Mouse (Mus musculus) erythroid progenitor cell, adult 5-6 weeks (primary cell): ENCODE data around the gene Fam47e. TPM values are rescaled to one million over a fixed set of nuclear protein-coding genes. Genes with fewer than 3 reads are reported as not detected.
"Not testable (repeated sequence)": the region's sequence is repeated elsewhere in the genome, so short reads cannot be mapped to it uniquely, and the experiment has no call there.

Source experiments
- ATAC-seq: replicated peaks from 2 replicates; pipeline ENCODE4 v1.8.0; 2016; ENCODE audit warnings: moderate number of reproducible peaks, mild to moderate bottlenecking, moderate TSS enrichment, inconsistent platforms; ENCODE audit not compliant: poor library complexity, low FRiP score, severe bottlenecking
- total RNA-seq, 2 experiments: library from RNA; stranded (forward) in 1 of 2; stranded (reverse) in 1 of 2; fragments of 150-400 nt in 1 of 2; fragments of 186-747, 209-891 nt in 1 of 2; gene quantifications; 2 replicates each; pipeline versions ENCODE4 v1.2.3 to v1.2.4; 2015 to 2017; ENCODE audit warnings: low replicate concordance in 2 of 2

The Fam47e gene
- total RNA-seq (2015; ENCODE audit: low replicate concordance) (not detected in 2 replicates), total RNA-seq (2017; ENCODE audit: low replicate concordance) (not detected in 2 replicates)

DNA sequence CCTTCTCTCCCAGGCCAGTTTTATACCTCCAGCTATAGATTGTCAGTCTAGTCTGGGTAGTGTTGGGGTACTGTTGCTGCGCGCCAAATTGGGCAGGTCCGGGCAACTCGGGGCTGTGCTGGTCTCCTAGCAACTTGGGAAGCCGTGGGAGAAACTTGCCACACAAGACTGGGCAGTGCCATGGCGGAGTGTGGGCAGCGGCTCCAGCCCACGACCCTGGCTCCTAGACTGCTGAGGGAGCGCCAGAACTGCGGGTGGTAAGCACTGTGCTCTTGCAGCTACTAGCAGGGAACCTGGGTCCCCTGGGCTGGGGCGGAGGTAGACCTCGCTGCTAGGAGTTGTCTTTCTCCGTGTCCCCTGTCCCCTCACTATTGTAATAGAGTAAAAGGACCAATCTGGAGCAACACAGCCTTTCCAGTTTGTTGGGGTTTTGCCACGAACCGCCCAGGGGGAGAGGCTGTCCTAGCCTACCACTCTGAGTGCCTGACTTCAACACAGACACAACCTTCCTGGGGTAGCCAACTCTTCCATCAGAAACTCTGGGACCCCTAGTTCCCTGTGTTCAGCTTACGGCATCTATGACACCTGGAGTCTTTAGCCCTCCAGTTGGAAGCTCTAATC lies at the start of gene Fam47e:
Gene Fam47e, plus strand, starts transcription at position 179 of the 621 bp plus-strand sequence.
- ATAC-seq: no peak

DNA sequence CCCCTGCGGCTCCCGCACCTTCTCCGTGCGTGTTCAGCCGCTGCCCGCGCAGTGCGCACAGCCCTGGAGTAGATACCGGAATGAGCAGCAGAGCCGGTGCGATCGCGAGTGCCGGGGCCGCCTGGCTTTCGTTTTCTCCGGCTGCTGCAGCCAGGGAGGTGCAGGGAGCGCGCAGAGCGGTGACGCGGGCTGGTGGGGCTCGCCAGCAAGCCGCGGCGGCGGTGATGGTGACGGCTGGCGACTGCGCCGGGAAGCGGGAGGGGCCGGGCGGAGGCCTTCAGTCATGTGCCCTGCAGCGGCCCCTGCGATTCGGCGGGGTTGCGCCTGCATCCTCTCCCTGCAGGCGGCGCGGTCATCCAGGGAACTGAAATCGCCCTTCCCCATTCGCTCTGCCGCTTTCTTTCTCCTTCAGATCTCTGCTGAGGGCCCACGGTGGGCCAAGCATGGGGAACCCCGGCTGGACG lies 49.4 kb upstream of the Fam47e start:
- peak; percentile 96 for ATAC-seq

DNA sequence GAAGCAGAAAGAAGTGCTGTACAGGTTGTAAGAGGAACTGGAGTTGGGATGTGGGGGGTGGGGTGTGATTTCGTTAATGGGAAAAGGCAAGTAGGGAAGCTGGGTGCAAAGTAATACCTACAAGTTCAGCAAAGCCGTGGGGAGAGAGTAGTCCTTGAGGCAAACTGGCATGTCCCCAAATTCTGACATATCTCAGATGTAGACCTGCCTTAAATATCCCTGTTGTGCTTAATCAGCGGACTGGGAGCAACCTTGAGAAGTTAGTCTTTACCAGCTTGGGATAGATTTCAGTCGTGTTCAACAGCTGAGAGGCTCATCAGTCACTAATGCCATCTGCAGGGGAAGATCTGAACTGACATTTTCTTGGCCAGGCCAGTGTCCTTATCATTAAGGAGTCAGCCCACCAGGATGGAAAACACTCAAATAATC lies 48.6 kb upstream of the Fam47e start:
- no peak for ATAC-seq

DNA sequence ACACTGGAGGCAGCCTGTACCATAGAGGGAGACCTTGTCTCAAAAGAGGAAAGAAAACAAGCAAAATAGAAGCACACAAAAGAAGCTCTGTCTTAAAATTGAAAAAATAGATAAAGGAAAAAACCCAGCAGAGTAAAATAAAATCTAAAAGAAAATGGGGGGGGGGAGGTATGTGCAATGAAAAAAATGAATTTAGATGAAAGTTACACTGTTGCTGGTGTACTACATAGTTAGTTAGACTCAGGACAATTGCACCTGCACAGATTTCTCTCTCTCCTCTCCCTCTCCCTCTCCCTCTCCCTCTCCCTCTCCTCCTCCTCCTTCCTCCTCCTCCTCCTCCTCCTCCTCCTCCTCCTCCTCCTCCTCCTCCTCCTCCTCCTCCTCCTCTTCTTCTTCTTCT lies 48.1 kb upstream of the Fam47e start, which contains the start of gene Scarb2:
Gene Scarb2, minus strand, starts transcription at position 101 of the 400 bp plus-strand sequence.
- no peak for ATAC-seq

DNA sequence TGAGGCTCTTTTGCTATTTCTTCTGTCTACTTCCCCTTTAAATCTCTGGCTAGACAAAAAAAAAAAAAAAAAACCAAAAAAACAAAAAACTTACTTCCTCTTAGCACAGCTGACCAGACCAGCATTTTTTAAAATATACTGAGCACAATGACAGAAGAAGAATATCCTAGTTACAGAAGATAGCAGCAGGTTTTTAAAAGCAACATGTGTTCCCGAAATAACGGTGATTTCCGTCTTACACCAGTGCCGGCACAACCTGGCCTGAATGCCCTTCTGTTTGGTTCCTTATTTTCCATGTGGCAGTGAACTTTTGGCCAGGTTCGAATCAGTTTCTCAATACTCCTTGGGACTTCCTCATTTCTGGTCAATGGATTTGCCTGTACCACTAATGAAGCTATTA lies 46.0 kb upstream of the Fam47e start:
- no peak for ATAC-seq

DNA sequence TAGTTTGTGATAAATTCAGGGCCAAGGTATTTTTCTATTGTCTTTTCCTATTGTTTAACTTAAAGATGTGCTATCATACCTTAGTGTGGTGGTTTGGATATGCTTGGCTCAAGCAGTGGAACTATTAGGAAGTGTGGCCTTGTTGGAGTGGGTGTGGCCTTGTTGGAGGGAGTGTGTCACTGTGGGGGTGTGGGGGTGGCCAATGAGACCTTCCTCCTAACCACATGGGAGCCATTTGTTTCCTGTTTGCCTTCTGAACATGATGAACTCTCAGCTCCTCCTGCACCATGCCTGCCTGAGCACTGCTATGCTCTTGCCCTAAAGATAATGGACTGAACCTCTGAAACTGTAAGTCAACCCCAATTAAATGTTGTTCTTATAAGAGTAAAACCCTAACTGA lies 43.6 kb upstream of the Fam47e start:
- no peak for ATAC-seq

DNA sequence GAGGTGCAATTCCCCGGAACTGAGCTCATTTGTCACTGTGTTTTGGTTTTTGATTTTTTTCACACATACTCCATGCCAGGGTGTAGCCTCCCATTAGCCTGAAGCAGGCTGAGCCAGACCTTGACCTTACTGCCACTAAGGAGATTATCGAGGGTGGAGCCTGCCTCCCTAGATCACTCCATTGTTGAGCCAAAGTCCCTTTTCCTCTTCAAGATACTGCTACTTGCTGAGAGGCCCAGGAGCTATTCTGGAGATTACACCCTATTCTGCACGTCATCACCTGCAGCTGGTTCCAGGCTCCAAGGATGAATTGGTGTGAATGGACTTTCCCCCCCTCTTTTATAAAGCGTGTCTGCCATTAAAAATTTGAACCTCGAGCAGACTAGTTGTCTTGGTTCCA lies 42.8 kb upstream of the Fam47e start:
- ATAC-seq: no peak

DNA sequence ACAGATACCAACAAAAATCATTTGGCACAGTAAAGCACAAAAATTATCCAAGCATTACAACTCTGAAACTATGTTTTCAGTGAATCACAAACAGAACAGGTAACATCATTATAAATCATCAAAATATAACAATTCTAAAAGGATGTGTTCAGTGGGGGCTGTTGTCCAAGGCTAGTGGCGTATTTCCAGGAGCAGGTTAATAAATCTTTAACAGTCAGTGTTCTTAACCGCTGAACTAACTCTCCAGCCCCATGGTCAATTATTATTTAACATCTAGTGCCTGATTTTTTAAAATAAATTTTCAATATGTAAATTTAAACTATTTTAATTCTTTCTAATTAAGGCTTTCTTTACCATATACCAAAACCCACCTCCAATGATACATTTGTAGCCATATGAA lies 33.7 kb upstream of the Fam47e start:
- ATAC-seq: not testable (repeated sequence)

DNA sequence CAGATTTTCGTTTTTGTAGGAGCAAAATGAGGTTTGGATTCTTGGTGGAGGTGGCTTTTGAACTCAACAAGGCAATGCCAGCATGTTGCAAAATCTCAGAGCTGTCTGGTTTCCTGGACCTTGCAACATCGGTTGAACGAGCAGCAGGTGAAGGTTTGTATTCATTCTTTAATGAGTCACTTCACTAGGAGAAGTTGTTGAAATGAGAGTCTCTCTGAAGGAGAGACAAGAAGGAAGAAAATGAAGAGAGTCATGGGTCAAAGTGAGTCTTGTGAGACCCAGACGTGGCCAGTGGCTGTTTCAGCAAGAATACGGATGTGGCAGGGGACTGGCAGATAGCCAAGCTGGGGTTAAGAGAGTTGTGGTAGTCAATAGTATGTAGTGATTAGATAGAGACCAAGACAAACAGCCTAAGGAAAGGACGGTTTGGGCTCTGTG lies 30.0 kb upstream of the Fam47e start:
- no peak for ATAC-seq

DNA sequence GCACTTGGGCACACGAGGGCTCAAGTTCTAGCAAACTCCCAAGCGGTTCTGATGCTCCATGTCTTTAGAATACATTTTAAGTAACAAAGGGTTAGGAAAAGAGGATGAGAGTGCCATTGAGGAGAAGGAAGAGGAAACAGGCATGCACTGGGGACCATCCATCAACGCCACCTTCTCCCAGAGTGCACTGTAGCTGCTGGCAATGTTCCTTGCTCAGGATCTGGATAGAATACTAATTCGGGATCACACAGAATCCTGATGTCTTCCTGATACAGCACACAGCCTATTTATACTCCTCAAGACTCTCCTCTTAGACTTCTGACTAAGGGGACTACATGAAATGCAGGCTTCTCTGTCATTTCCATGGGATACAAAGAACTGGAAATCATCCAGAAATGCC lies 15.2 kb upstream of the Fam47e start:
- ATAC-seq: no peak

DNA sequence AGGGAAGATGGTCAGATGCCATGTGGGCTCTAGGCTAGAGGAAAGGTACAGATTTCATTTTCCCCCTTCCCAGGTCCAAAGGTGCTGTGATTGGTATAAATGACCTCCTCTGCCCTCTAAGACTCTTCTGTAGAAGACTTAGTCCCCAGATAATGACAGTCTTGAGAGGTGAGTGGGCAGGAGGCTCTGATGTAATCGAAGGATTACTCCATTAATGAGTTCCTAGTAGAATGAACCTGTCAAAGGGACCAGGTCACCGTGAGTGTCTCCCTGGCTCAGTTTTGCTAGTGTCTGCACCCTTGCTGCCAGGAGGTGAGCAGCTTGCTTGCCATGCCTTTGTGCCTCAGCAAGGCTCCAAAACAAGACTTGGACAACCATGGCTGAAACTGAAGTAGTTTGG lies 2.3 kb upstream of the Fam47e start:
- ATAC-seq: no peak

DNA sequence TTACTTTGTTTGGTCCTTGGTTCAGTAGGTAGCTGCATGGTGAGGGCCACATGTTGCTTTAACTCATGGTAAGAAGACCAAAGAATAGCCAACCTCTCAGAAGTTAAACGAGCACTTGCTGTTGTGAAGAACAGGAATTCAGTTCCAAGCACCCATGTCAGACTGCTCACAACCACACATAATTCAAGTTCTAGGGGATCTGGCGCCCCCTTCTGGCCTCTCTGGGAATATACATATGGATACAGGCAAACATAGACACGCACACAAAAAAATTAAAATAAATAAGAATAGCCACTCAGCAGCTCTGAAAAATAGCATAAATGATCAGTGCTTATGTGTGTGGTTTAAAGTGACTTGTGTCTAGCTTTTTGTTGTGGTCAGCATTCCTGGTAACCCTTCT lies 930 bp upstream of the Fam47e start:
- no peak for ATAC-seq

DNA sequence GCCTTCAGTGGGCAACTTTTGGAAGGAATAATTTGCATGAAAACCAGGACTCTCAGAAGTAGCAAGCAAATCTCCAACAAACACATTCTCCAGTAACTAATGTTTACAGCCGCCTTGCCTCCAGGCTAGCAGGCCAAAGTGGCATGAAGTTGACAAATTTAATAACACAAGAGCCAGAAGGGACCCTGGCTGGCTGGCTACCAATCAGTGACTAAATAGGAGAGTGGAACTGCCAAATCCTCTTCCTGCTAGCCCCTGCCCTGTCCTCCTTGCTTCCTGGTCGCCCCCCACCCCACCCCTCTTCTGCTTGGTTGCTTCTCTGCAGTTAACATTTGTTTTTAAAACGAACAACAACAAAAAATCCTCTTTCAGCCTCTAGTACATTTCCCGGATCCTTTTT lies 426 bp upstream of the Fam47e start:
- no peak for ATAC-seq

DNA sequence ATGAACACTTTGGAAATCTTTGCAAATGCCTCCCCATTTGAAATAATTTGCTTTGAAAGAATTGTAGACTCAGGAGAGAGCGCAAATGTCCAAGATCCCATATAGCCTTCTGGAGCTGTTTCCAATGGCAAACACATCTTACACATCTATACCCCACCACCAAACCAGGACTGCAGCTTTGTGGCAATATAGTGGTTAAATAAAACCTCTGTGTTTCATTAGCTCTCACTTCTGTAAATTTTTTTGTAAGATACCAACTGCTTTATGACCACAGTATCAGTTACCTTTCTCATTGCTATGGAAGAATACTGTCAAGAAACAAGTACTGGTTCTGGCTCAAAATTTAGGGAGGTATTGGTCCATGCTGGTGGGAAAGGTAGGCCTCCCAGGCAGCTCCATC lies 1.0 kb downstream of the Fam47e start:
- no peak for ATAC-seq

DNA sequence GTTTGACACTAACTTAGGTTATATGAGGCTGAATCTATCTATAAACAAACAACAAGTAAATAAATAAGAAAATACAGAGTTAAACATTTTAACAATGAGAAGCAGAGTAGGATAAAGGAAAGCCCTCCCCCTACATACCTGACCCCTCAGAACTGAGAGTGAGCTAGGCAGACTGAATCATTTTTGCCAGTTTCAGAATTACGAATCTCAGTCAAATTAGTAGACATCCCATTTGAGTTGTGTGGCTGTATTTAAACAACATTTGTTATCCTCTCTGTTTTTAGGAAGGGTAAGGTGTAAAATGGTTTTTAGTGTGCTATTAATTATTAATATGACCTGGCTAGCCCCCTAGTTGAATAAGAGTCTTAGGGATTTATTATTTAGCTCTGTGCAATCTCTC lies 2.6 kb downstream of the Fam47e start:
- ATAC-seq: no peak

DNA sequence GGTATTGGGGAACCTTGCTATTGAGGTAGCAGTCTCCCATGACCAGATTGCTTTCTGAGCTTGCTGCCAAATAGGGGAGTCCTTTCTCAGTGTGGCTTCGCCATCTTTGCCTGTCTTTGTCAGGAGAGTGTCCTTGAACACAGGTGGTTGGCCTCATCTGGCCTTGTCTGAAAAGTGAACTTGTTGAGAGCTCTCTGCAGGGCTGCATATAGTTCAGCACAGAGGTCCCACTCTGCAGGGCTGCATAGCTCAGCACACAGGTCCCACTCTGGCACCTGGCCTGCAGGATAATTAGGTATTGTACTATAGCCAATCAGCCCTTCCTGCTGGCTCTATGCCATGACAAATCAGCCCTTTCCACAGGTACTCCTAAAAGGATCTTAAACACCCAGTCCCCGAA lies 5.3 kb downstream of the Fam47e start:
- ATAC-seq: no peak

DNA sequence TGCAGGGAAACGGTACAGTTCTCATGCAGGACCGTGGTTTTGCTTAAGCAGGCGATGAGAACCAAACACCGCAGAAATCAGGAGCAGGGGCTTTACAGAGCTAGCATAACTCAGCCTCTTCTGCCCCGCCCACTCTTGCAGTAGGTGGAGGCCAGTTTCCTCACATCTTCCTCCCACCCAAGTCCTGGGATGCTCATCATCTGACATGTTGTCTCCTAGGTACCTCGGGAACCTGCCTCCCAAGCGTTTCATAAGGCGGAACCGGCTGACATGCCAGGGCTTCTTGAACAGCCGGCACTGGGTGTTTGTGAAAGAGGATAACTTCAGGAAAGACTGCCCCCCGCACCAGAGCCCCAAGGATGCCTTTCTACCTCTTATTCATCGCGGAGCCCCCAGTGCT lies 7.1 kb downstream of the Fam47e start:
- no peak for ATAC-seq

DNA sequence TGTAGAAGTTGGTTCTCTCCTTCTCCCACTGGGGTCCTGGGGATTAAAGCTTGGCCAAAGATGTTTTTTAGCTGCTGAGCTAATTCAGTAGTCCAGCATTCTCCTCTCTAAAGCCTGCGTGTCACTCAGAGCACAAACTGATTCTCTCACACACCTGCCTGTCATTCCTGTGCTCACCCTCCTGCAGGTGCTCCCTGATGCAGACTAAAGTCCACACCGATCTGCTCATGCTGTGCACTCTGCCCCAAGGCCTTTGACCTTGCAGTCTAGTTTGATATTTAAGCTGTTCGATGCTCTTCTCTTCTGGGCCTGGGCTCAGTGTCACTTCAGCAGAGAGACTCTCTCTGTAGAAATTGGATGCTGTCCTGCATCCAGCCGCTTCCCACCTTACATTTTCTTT lies 16.4 kb downstream of the Fam47e start:
- ATAC-seq: no peak

DNA sequence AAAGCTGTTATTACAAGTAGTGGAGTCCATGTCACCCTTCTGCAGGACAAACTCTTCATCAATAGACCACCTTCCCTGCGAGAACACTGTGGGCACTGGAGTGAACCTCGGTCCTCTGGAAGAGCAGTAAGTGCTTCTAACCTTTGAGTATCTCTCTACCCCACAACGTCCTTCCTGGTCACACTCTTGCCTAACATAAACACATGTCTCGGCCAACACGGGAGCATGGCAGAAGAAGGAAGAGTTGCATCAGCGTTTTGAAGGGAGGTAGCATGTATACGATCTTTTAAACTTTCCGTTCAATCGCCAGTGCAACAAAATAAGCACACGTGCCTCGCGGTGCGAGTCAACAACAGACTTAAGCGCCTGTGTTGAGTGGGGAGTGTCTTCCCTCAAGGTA lies 24.7 kb downstream of the Fam47e start:
- no peak for ATAC-seq

DNA sequence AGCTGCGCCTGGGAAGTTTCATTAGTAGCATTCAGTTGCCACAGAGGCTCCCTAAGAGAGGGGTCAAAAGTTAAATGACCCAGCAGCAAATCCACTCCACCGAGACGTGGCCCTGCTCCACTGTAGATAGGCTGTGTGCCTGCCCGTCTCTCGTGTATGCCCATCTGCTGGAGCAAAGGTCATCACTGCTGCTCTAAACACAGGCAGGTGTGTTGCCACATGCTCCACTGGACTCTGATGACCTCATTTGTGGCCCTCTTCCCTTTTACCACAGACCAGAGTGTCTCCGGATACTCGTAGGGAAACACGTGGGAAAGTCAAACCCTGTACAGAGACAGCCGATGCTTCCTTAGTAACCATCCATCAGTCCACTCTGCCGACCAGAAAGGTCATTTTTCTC lies 31.1 kb downstream of the Fam47e start:
- no peak for ATAC-seq

DNA sequence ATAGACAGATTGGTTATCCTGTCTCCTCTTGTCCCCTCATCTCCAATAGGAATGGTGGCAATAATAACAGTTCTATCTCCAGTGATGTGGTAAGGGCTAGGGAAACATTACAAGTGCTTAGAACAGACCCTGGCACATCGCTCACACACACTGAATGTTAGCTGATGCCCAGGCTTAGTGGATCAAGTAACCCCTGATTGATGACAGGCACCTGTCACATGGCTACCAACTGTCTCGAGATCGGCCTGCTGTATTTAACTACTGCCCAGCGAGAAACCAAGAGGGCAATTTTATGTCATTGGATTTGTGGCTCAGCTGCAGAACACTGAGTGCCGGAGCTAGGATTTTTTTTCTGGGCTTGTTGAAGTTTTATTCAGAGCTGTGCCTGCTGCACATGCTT lies 40.2 kb downstream of the Fam47e start:
- no peak for ATAC-seq

DNA sequence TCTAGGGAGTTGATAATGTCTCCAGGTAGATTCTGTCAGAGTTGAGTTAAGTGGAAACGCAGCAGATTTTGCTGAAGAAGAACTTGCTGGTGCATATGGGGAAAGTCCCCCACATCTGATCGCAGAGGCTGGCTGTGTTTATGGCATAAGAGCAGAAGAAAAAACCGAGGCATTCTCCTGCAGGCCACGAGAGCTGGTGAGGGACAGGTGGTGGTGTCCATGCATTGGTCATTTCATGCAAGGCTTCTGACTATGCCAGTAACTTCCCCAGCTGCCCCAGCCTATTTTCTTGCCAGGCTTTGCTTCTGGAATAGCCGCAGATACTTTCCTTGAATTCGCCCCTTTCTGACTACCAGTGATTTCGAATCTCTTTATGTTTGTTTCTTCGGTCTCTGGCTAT lies 42.0 kb downstream of the Fam47e start:
- ATAC-seq: no peak
